Mouse (Mus musculus) liver, postnatal 0 days (tissue): ENCODE measurements at regions not wholly inside any gene's neighbourhood (a gene's known extent, or its start where the extent isn't known, plus 50 kb on each side); places are given as distances from the start of the nearest gene placed in this dataset.

Experiments
- CTCF ChIP-seq: sonication (generic); IDR thresholded peaks from 2 replicates; pipeline ENCODE4 v1.5.1; 2016; ENCODE audit warnings: antibody characterized with exemption, low read depth
- EP300 ChIP-seq: IDR thresholded peaks from 2 replicates; pipeline ENCODE4 v1.6.1; 2016; ENCODE audit warnings: antibody characterized with exemption, low read depth, mild to moderate bottlenecking

GRCm38 (mm10) chr15:96201701-96202460 is 85.4 kb upstream of the Arid2 start:
- TF ChIP-seq CTCF, result no peak
- no peak for TF ChIP-seq EP300
